Mouse (Mus musculus): ENCODE measurements at regions not wholly inside any gene's neighbourhood (a gene's known extent, or its start where the extent isn't known, plus 50 kb on each side); places are given as distances from the start of the nearest gene placed in this dataset.
"Not testable (repeated sequence)": the region's sequence is repeated elsewhere in the genome, so short reads cannot be mapped to it uniquely, and the experiment has no call there.

DNA sequence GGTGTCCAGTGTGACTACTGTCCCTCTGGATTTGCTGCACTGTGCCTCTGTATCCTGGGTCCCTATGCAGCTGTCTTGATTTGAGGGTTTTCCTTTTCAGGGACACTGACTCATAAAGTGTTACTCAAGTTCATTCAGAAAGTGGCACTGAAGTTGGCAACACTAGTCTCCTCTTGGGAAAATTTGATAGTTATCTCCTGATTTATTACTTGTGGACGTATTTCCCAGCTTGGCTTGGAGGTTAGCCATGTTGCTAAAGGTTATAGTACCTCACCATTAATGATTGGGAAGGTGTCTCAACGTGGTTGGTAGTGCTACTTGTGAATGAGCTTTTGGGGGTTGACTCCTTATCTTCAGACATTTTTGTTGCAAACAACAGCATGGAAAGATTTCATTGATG, 130.1 kb upstream of the Ttc29 start:
- no peak for DNase-seq

- DNase-seq, result no peak
These were observed 126.7 kb upstream of the Ttc29 start for GRCm38 (mm10) chr8:78086361-78086760.

GRCm38 (mm10) chr8:78090382-78091122, 122.5 kb upstream of the Ttc29 start:
- DNase-seq, result no peak

GRCm38 (mm10) chr8:78096383-78096782, 116.7 kb upstream of the Ttc29 start:
- no peak for DNase-seq

- DNase-seq, result no peak
These were observed 114.8 kb upstream of the Ttc29 start for GRCm38 (mm10) chr8:78098191-78098745.

DNA sequence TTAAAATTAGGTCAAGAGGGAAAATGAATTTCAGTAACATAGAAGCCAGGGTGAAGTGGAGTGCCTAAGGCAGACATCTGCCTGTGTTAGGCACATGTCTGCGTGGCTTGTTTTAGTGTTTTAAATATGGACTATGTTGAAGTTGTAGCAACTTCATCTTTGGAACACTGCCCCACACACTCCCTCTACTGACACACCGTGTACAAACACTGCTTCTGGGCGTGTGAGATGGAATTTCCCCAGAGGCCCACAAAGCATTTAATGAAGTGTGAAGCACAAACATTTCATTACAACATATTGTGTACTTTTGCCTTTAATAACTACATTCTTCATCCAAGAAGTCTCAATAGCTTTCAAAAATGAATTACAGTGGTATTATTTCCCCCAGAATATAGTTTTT, 114.0 kb upstream of the Ttc29 start:
- DNase-seq, result no peak

GRCm38 (mm10) chr8:78107339-78107738, 105.8 kb upstream of the Ttc29 start:
- no peak for DNase-seq

DNA sequence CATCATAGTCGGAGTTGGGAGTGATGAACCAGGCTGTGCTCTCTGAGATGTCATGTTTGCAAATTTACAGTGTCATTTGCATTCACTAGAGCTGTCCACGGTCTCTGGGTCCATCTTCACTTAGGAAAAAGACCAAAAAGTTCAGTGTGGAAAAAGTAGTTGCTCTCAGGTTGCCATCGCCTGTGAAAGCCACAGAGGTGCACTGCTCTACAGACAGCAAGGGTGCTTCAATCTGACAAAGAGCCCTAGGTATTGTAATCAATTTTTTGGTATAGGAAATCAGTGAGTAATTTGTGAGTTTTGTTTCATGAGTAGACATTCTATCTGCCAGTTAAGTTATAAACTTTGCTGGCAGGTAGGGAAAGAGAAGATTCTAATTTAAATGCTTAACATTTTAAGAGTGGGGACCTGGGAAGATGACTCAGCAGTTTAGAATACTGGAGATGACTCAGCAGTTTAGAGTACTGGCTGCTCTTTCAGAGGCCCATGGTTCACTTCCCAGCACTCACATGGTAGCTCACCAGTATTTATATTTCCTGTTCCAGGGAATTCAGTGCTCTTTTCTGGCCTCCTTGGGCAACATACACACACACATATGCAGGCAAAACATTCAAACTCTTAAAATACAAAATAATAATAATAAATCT, 103.0 kb upstream of the Ttc29 start:
- DNase-seq, result no peak

DNA sequence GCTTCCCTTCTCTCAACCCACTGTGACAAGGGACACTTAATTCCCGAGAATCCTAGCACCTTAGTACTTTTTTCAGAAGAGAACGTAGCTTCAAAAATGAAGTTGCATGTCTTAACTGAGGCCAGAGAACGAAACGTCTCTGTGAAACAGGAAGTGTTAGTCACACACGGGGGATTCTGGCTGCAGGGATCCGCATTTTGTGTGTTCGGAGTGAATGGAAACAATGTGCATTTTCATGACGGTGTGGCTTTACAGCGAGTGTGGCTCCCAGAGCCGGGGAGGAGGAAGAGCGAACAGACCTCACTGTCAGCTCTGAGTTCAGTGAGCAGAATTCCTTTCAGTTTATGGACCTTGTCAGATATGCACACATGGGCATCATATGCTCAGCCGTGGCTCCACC, 100.0 kb upstream of the Ttc29 start:
- DNase-seq, result no peak

DNA sequence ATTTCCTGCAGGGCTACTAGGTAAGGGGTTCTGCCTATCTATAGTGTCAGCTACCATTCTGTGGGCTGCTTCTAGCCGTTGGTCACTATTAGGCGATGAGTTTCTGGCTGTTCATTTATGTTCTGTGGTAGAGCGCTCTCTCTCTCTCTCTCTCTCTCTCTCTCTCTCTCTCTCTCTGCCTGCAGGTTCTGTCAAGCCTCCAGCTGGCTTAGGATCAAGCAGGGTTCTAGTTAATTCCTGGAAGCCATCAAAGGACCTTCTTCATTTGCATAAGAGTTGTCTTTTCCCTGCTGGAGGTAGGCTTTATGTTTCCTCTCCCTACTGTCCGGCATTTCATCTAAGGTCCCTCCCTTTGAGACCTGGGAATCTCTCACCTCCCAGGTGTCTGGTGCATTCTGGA, 98.6 kb upstream of the Ttc29 start:
- no peak for DNase-seq

DNA sequence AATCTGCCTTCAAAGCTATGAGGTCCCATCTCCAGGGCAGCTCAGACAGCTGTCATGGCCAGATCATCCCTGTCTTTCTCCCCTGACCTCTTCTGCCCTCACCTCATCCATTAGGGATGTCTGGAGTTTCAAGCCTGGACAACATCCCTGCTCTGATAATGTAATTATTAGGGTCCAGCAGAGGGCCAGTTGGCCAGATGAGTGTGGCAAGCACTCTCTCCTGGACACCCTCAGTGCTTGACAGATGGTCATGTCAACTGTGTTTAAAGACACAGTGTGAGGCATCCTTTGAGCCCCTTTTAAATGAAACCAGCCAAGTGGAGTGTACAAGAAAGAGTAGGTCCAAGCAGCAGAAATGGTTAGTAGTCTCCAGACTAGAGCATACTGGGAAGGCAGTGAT, 95.9 kb upstream of the Ttc29 start:
- no peak for DNase-seq

DNA sequence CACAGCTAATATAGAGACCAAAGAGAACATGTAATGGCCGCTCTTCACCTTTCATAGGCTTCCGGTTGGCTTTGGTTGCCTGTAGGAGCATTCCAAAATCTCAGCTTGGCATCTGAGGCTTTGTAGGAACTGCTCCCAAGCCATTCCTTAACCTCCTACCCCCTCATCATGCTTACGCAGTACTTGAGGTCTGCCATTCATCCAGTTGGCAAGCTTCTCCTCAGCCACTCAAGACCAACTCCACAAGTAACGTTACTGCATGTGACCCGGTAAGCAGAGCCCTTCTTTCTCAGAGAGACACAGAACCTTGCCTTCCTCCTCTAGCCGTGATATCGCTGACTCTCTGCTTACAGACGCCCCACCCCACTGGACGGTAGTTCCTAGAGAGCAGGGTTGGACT, 94.6 kb upstream of the Ttc29 start:
- no peak for DNase-seq

DNA sequence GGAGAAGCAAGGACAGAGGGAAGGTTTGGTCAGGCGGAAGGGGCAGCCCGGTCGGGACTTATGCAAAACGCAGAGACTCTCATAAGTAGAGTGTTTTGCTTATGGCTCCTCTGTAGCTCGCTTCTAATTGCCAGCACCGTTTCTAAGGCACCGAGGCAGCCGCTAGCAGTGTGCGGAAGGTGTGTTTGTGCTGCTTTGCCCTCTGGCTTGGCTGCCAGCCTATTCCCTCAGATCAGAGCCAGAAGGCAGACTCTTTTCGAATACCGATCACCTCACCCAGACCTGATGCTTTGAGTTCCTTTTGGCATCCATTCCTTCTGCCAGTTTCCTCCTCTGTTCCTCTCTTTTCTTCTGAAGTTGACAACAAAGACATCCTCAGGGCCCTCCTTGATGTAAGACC, 93.4 kb upstream of the Ttc29 start:
- DNase-seq, result no peak

GRCm38 (mm10) chr8:78124248-78124647, 88.8 kb upstream of the Ttc29 start:
- DNase-seq, result peak; percentile 16

- DNase-seq, result no peak
These were observed 85.2 kb upstream of the Ttc29 start for GRCm38 (mm10) chr8:78127852-78128251.

GRCm38 (mm10) chr8:78129061-78129460, 84.0 kb upstream of the Ttc29 start:
- no peak for DNase-seq

DNA sequence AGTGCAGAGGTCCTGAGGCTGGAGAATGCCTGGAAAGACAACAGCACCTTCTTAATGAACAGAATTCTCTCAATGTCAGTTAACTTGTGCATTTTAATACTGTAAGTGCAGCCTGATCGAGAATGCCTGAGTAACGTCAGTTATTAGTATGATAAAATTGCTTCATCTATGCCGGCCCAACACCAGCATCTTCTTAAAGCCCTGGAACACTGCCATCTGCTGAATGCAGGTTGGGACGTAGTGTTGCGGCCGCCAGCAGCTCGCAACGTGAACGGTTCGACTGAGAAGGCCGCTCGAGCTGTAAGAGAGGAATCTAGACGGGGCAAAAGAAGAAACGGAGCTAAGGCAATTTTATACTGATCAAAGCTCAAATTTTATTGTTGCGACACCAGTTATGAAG, 73.6 kb upstream of the Ttc29 start:
- not testable (repeated sequence) for DNase-seq

DNA sequence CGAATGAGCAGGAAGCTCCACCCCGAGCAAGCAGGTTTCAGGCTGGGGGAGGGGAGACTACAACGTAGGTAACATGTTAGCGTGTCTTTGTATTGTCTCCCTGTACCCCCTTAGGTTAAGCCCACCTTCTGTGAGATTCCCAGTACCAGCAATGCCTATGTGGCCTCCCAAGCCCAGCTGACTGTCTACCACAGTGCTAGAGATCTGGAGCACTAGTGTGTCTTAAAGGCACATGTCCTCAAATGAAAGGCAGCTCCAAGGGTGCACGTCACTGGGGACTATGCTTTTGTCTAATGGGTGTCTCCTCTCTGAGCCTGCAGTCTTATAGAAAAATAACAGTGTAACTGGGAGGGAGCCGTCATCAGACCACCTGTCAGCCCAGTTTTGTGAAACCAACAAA, 65.9 kb upstream of the Ttc29 start:
- no peak for DNase-seq

- no peak for DNase-seq
These were observed 65.1 kb upstream of the Ttc29 start for GRCm38 (mm10) chr8:78148006-78148405.

DNA sequence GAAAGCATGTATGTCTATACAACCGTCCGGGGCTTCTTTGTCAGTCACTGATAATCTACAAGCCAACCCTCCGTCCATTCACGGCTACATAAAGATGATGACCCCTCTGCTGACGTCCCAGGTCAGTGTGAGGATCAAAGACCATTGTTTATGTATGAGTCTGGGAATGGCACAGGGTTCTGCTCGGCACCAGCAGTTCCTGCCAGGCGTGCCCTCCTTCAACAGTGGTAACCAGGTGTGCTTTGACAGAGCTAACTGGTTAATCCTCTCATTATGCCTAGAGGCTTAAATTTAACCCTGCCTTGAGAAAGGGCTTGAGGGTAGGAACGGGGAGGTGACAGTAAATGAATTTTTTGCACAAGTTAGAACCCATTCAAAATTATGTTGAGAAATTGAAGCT, 58.2 kb upstream of the Ttc29 start:
- no peak for DNase-seq

DNA sequence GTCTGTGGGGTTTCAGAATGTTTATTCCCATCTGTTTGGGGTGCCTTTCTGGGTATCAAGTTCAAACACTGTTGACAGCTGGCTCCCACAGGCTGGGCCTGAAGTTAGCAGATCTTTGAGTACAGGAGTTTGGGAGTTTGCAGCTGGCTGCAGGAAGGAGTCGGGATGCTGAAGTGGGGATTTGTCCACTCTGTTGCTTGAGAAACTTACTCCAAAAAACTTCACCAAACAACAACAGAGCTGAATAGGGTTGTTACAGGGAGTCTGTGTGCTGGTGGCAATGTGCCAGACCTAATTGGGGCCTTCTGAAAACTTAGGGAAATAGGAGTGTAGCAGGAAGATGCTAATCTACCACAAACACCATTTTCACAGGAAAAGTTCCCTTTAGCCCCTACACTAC, 51.1 kb upstream of the Ttc29 start:
- no peak for DNase-seq

- DNase-seq, result no peak
These were observed 50.2 kb upstream of the Ttc29 start for GRCm38 (mm10) chr8:78162763-78163508.
